Mouse (Mus musculus): ENCODE results near the gene 9530068E07Rik. TPM values are rescaled to one million over a fixed set of nuclear protein-coding genes. Genes with fewer than 3 reads are reported as not detected.

9530068E07Rik gene
- total RNA-seq, 1 experiment from 2014 or later = 146 TPM

DNA sequence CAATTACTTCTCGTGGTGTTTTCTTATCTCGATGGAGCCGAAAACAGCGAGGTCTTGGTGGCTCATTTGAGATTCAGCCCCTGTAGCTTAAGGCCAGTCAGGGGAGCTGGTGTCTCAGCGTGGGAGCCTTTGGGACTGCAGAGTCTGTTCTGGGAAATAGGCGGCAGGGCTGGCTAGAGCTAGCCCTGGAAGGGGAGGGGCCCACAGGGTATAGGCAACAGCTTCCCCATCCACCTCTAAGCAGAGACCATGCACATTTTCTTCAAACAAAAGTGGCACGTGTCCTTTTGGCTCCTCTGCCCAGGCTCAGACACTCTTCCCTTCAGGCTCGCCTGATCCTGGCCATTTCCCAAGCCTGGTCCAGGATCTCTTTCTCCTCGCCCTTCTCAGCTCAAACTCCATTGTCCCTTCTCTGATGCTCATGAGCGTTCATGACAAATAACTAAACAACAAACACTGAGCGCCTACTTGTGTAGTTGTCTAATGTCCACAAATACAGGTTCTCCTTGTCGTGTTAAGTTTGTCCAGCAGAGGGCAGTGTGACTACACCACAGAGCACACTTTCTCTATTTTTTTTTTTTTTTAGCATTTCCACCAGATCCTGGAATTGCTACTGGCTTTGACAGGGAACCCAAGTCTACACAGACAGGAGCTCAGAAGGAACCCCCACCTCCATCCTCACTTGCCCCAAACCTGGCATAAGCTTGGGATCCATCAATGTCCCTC, 25.0 kb downstream of the 9530068E07Rik start:
- peak; percentile 76 for DNase-seq

- DNase-seq = no peak
Observed at GRCm38 (mm10) chr11:52429440-52429839, 33.2 kb downstream of the 9530068E07Rik start.

- peak; percentile 82 for DNase-seq
Observed at GRCm38 (mm10) chr11:52431594-52431993, 35.4 kb downstream of the 9530068E07Rik start.

- DNase-seq = no peak
Observed at GRCm38 (mm10) chr11:52432148-52432547, 35.9 kb downstream of the 9530068E07Rik start.

DNA sequence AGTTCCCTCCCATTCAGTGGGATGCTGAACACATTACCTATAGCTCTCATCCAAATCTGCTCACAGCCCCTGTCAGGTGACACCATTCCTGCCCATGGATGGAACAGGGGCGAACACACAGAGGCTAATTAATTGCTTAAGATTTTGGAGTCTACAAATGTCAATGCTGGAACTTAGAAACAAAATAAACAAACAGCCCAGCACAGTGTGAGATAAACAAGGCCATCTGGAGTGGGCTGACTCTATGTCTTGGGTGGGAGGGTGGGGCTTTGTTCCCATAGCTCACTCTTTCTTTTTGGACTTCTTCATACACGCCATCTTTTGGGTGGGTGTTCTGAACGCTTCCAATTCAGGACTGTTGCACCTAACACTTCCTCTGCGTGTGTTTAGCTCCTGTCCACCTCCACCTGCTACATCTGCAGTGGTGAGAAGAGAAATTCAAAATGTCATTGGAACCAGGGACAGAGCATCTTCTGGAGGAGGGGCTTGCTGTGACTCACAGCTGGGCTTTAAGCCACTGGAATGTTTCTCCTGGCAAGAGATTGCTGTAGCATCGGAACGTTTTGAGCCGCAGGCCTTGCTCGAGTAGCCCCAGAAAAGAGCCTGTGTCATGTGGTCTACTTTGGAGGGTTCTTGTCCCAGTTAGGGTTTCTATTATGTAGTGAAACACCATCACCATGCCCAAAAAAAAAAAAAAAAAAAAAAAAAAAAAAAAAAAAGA, 37.0 kb downstream of the 9530068E07Rik start:
- peak; percentile 71 for DNase-seq

DNA sequence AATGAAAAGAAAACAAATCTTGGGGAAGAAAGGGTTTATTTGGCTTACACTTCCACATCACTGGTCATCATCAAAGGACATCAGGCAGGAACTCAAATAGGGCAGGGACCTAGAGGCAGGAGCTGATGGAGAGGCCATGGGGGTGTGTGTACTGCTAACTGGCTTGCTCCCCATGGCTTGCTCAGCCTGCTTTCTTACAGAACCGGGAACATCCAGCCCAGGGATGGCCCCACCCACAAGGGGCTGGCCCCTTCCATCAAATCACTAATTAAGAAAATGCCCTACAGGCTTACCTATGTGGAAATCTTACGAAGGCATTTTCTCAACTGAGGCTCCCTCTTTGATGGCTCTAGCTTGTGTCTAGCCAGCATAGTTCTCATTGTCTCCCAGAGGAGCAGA, 37.6 kb downstream of the 9530068E07Rik start:
- DNase-seq = no peak

- DNase-seq = peak; percentile 53
Observed at GRCm38 (mm10) chr11:52435466-52435865, 39.2 kb downstream of the 9530068E07Rik start.

- no peak for DNase-seq
Observed at GRCm38 (mm10) chr11:52437123-52437522, 40.9 kb downstream of the 9530068E07Rik start.

DNA sequence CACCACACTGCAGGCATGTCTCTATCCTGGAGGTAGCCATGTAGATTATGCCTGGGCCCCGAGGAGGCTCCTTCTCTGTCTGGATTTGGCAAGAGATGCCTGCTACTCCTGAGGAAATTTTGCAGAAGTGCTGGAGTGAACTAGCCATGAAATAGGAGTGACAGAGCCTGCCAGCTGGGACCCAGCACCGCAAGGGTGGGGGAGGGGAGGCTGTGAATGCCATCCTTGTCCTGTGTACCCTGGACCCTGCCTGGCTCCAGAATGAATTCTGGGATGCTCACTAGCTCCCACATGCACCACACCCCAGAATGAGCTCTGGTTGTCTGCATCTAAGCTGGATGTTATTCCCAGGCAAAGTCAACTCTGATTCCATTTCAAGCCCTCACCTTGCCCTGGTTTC, 44.9 kb downstream of the 9530068E07Rik start:
- DNase-seq = no peak

GRCm38 (mm10) chr11:52447242-52447641, 51.0 kb downstream of the 9530068E07Rik start:
- DNase-seq = peak; percentile 92

GRCm38 (mm10) chr11:52449004-52449403, 52.8 kb downstream of the 9530068E07Rik start:
- peak; percentile 68 for DNase-seq

GRCm38 (mm10) chr11:52458281-52458680, 62.1 kb downstream of the 9530068E07Rik start:
- DNase-seq = no peak

Other genes with a start within 250 kb of the 9530068E07Rik start
- gene Olfr1371, start 182.4 kb upstream of the 9530068E07Rik start, total RNA-seq (2021) = not detected in 2 replicates
- 321 and 322 TPM in 2 replicates for gene Skp1a, start 164.4 kb upstream of the 9530068E07Rik start, total RNA-seq (2021)
- 41.6 and 78.5 TPM in 2 replicates for gene Tcf7, start 113.4 kb upstream of the 9530068E07Rik start, total RNA-seq (2021)
- gene Vdac1, start 35.6 kb upstream of the 9530068E07Rik start, total RNA-seq (2021) = 309 and 313 TPM in 2 replicates

All from adrenal gland, postnatal 14 days (tissue).